Mouse (Mus musculus): ENCODE data around the gene 1810024B03Rik.

1810024B03Rik gene

GRCm38 (mm10) chr2:127143158-127144063 lies 64.7 kb downstream of the 1810024B03Rik start, which contains the start of gene Itpripl1:
TSS of gene Itpripl1 (minus strand) at chr2:127143442.
- Histone ChIP-seq H3K27me3 (ENCODE audit: insufficient read depth, low read length) (peaks cover 38% of the 10 kb centered on the region), H3K4me1 (replicated peaks; ENCODE audit: low read depth, low read length) (peaks cover 26% of the 10 kb centered on the region), H3K4me3 (replicated peaks; ENCODE audit: low read length) (peak within 1 kb of the TSS; percentile 82), H3K36me3 (ENCODE audit: insufficient read depth, low read length) (peaks cover 30% of the 10 kb centered on the region), H3K9me3 (ENCODE audit: low read length) (no peaks in the 10 kb centered on the region)
- TF ChIP-seq NANOG (IDR thresholded peaks at IDR 0.05; ENCODE audit: borderline replicate concordance, low read length) (no peak), CTCF (conservative IDR thresholded peaks at IDR 0.05; ENCODE audit: low read length) (no peak), POU5F1 (IDR thresholded peaks at IDR 0.05; ENCODE audit: borderline replicate concordance, low read length) (no peak)

DNA sequence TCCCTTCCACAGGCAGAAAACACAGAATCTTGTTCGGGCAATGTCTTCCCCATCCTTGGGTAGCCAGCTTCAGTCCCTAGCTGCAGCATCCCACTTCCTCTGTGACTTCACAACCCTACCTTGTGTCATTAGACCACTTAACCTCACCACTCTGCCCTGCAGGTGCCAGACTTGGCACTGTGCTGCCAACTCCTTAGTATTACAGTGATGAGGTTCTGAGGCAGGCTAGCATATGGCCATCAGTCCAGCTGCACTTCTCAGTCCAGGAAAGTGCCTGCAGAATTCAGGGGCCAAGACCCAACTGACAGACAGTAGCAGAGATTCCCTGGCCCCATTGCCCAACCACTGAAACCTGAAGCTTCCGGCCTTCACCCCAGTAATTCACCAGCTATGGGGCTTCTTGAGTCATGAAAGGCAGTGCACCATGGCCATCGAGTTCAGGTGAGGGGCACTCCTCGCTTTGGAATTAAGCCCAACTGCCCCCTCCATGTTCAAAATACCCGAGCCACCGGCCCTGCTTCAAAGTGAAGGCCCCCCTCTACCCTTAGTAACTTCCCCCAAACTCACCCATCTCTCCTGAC lies 65.4 kb downstream of the 1810024B03Rik start:
- Histone ChIP-seq H3K27me3 (ENCODE audit: insufficient read depth, low read length) (peaks cover 38% of the 10 kb centered on the region), H3K4me1 (replicated peaks; ENCODE audit: low read depth, low read length) (peaks cover 34% of the 10 kb centered on the region), H3K9me3 (ENCODE audit: low read length) (no peaks in the 10 kb centered on the region), H3K4me3 (replicated peaks; ENCODE audit: low read length) (peak overlapping the region; percentile 82), H3K36me3 (ENCODE audit: insufficient read depth, low read length) (peaks cover 30% of the 10 kb centered on the region)
- TF ChIP-seq NANOG (IDR thresholded peaks at IDR 0.05; ENCODE audit: borderline replicate concordance, low read length) (no peak), POU5F1 (IDR thresholded peaks at IDR 0.05; ENCODE audit: borderline replicate concordance, low read length) (no peak), CTCF (conservative IDR thresholded peaks at IDR 0.05; ENCODE audit: low read length) (no peak)

DNA sequence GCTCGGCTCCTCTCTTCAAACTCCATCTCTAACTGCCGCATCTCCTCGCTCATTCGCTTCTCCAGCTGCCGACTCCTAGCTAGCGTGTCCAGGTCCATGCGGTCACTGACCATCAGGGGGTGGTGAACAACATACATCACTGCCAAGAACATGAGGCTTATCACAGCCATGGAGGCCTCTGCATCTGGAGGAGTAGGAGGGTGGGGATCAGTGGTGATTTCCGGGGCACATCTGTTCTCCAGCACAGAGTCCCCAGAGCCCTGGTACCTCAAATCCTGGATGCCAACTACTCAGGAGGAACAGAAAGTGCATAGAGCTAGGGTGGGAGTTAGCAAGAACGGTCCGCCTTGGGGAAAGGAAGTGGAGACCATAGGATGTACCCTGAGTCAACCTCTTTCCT lies 66.0 kb downstream of the 1810024B03Rik start:
- TF ChIP-seq POU5F1 (IDR thresholded peaks at IDR 0.05; ENCODE audit: borderline replicate concordance, low read length) (no peak), NANOG (IDR thresholded peaks at IDR 0.05; ENCODE audit: borderline replicate concordance, low read length) (no peak), CTCF (conservative IDR thresholded peaks at IDR 0.05; ENCODE audit: low read length) (no peak)
- H3K4me1 ChIP-seq (replicated peaks; ENCODE audit: low read depth, low read length), result peaks cover 40% of the 10 kb centered on the region
- H3K9me3 ChIP-seq (ENCODE audit: low read length), result no peaks in the 10 kb centered on the region
- peaks cover 30% of the 10 kb centered on the region for H3K36me3 ChIP-seq (ENCODE audit: insufficient read depth, low read length)
- peaks cover 35% of the 10 kb centered on the region for H3K27me3 ChIP-seq (ENCODE audit: insufficient read depth, low read length)
- H3K4me3 ChIP-seq (replicated peaks; ENCODE audit: low read length), result peak overlapping the region; percentile 82; the same call in 1 of the 2 replicates

GRCm38 (mm10) chr2:127140011-127140410 lies 68.1 kb downstream of the 1810024B03Rik start:
- Histone ChIP-seq H3K36me3 (ENCODE audit: insufficient read depth, low read length) (peaks cover 30% of the 10 kb centered on the region), H3K4me1 (replicated peaks; ENCODE audit: low read depth, low read length) (peaks cover 52% of the 10 kb centered on the region), H3K9me3 (ENCODE audit: low read length) (no peaks in the 10 kb centered on the region), H3K27me3 (ENCODE audit: insufficient read depth, low read length) (peaks cover 30% of the 10 kb centered on the region), H3K4me3 (replicated peaks; ENCODE audit: low read length) (no peak overlapping the region)
- TF ChIP-seq NANOG (IDR thresholded peaks at IDR 0.05; ENCODE audit: borderline replicate concordance, low read length) (no peak), CTCF (conservative IDR thresholded peaks at IDR 0.05; ENCODE audit: low read length) (no peak), POU5F1 (IDR thresholded peaks at IDR 0.05; ENCODE audit: borderline replicate concordance, low read length) (no peak)

DNA sequence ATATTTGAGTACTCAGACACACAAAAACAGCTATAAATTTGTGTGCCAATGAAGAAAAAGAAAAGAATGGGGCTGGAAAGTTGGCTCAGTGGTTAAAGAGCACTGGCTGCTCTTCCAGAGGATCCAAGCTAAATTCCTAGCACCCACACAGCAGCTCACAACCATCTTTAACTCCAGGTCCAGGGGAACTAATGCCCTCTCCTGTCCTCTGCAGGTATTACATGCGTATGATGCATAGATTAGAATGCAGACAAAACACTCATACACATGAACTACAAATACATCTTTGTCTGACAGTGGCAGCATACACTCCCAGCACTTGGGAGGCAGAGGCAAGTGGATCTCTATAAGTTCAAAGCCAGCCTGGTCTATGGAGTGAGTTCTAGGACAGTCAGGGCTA lies 68.5 kb downstream of the 1810024B03Rik start:
- H3K4me1 ChIP-seq (replicated peaks; ENCODE audit: low read depth, low read length), result peaks cover 55% of the 10 kb centered on the region
- peaks cover 30% of the 10 kb centered on the region for H3K36me3 ChIP-seq (ENCODE audit: insufficient read depth, low read length)
- no peak overlapping the region for H3K4me3 ChIP-seq (replicated peaks; ENCODE audit: low read length)
- TF ChIP-seq CTCF (conservative IDR thresholded peaks at IDR 0.05; ENCODE audit: low read length) (peak; percentile 55), POU5F1 (IDR thresholded peaks at IDR 0.05; ENCODE audit: borderline replicate concordance, low read length) (no peak)
- H3K9me3 ChIP-seq (ENCODE audit: low read length), result no peaks in the 10 kb centered on the region
- peaks cover 29% of the 10 kb centered on the region for H3K27me3 ChIP-seq (ENCODE audit: insufficient read depth, low read length)

DNA sequence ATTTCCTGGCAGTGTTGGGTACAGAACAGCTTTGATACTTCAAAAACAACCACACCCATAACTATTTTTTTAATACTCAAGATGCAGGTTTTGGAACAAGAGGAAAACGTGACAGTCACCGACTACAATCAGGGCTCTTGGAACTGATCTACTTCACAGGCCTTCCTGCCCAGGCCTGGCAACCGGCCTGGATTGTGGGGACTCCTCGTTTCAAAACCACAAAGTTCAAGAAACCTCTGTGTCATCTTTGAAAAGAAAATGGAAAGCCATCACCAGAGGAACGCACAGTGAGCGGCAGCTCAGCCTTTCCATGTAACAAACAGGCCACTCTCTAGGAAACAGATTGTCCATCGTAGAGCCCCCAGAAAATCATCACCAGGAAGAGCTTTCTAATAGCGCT lies 69.0 kb downstream of the 1810024B03Rik start:
- Histone ChIP-seq H3K4me1 (replicated peaks; ENCODE audit: low read depth, low read length) (peaks cover 60% of the 10 kb centered on the region), H3K4me3 (replicated peaks; ENCODE audit: low read length) (no peak overlapping the region), H3K36me3 (ENCODE audit: insufficient read depth, low read length) (peaks cover 30% of the 10 kb centered on the region), H3K9me3 (ENCODE audit: low read length) (no peaks in the 10 kb centered on the region), H3K27me3 (ENCODE audit: insufficient read depth, low read length) (peaks cover 24% of the 10 kb centered on the region)
- TF ChIP-seq NANOG (IDR thresholded peaks at IDR 0.05; ENCODE audit: borderline replicate concordance, low read length), result no peak
- TF ChIP-seq POU5F1 (IDR thresholded peaks at IDR 0.05; ENCODE audit: borderline replicate concordance, low read length), result no peak
- TF ChIP-seq CTCF (conservative IDR thresholded peaks at IDR 0.05; ENCODE audit: low read length), result no peak

GRCm38 (mm10) chr2:127138449-127138848 lies 69.6 kb downstream of the 1810024B03Rik start:
- no peak overlapping the region for H3K4me3 ChIP-seq (replicated peaks; ENCODE audit: low read length)
- no peak for TF ChIP-seq NANOG (IDR thresholded peaks at IDR 0.05; ENCODE audit: borderline replicate concordance, low read length)
- H3K27me3 ChIP-seq (ENCODE audit: insufficient read depth, low read length), result peaks cover 18% of the 10 kb centered on the region
- H3K36me3 ChIP-seq (ENCODE audit: insufficient read depth, low read length), result peaks cover 30% of the 10 kb centered on the region
- no peaks in the 10 kb centered on the region for H3K9me3 ChIP-seq (ENCODE audit: low read length)
- H3K4me1 ChIP-seq (replicated peaks; ENCODE audit: low read depth, low read length), result peaks cover 57% of the 10 kb centered on the region

DNA sequence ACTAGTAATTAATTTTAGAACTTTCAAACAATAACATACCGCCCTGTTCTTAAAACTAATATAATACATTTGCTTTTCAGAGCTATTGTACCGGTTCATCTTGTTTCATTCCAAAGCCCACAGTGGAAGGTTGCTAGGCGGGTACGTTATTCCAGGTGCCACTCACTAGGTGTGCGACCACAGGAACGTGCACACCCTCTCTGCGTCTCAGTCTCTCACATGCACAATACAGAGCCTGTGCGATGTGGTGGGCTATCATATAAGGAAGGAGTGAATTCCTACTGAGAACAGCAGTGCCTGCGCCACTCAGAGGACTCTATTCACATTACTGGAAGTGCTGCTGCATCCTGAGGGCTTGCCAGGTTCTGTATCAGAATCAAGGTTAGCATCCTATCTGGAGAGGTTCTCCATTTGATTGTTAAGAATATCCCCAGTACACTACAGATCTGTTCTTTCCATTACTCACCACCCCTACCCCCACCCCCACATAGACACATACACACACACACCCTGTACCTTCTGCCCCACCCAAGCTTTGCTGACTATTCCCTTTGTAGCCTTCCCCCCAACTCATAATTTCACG lies 70.2 kb downstream of the 1810024B03Rik start:
- TF ChIP-seq POU5F1 (IDR thresholded peaks at IDR 0.05; ENCODE audit: borderline replicate concordance, low read length), result no peak
- TF ChIP-seq CTCF (conservative IDR thresholded peaks at IDR 0.05; ENCODE audit: low read length), result no peak
- no peak for TF ChIP-seq NANOG (IDR thresholded peaks at IDR 0.05; ENCODE audit: borderline replicate concordance, low read length)
- Histone ChIP-seq H3K4me3 (replicated peaks; ENCODE audit: low read length) (no peak overlapping the region), H3K27me3 (ENCODE audit: insufficient read depth, low read length) (peaks cover 13% of the 10 kb centered on the region), H3K4me1 (replicated peaks; ENCODE audit: low read depth, low read length) (peaks cover 57% of the 10 kb centered on the region), H3K36me3 (ENCODE audit: insufficient read depth, low read length) (peaks cover 30% of the 10 kb centered on the region), H3K9me3 (ENCODE audit: low read length) (no peaks in the 10 kb centered on the region)

Data from E14TG2a.4 (cell line).